Mouse (Mus musculus) hindbrain, embryonic 10.5 days (tissue): ENCODE data around the gene Lgals2. TPM values are rescaled to one million over a fixed set of nuclear protein-coding genes. Genes with fewer than 3 reads are reported as not detected.

Experiments used
- DNase-seq: peaks from one replicate; pipeline ENCODE4 v3.0.0-alpha.2; 2017; ENCODE audit warnings: low spot score
- H3K27ac ChIP-seq: fragments of 300-500 bp; sonication (generic); 2 replicates; pipeline ENCODE4 v1.5.1; 2016; ENCODE audit warnings: mild to moderate bottlenecking, moderate library complexity
- H3K27me3 ChIP-seq: fragments of 300-500 bp; sonication (generic); 2 replicates; pipeline ENCODE4 v1.6.1; 2016; ENCODE audit warnings: mild to moderate bottlenecking; ENCODE audit not compliant: poor library complexity, insufficient read depth, severe bottlenecking
- H3K36me3 ChIP-seq: fragments of 300-500 bp; sonication (generic); 2 replicates; pipeline ENCODE4 v1.6.1; 2016; ENCODE audit warnings: mild to moderate bottlenecking, moderate library complexity
- H3K4me1 ChIP-seq: fragments of 300-500 bp; sonication (generic); replicated peaks from 2 replicates; pipeline ENCODE4 v1.6.1; 2016; ENCODE audit warnings: mild to moderate bottlenecking
- H3K4me3 ChIP-seq: fragments of 300-500 bp; sonication (generic); 2 replicates; pipeline ENCODE4 v1.5.1; 2016; ENCODE audit warnings: mild to moderate bottlenecking, moderate library complexity
- H3K9me3 ChIP-seq: fragments of 300-500 bp; sonication (generic); 2 replicates; pipeline ENCODE4 v1.6.1; 2016; ENCODE audit warnings: mild to moderate bottlenecking, moderate library complexity
- WGBS: fragments of 180-500 bp; shearing (Covaris S2); methylation state at CpG from one replicate; pipeline ENCODE4 v1.1.7; 2016; 5-methylcytosine and 5-hydroxymethylcytosine counted together
- polyA plus RNA-seq: library from polyadenylated mRNA; unstranded; fragments of >200 nt; fragmentation: Nextera tagmentation; extraction: Ambion mirVana; gene quantifications from 2 replicates; pipeline ENCODE4 v1.2.1, GENCODE M21; 2016

Lgals2 gene
- polyA plus RNA-seq, 1 experiment from 2014 or later = not detected

GRCm38 (mm10) chr15:78868826-78869233 is 13.5 kb upstream of the Lgals2 start:
- Histone ChIP-seq H3K27ac (peak overlapping the region; percentile 81), H3K27me3 (no peaks in the 10 kb centered on the region), H3K9me3 (no peaks in the 10 kb centered on the region), H3K36me3 (no peaks in the 10 kb centered on the region), H3K4me1 (peaks cover 31% of the 10 kb centered on the region), H3K4me3 (no peak overlapping the region)
- DNase-seq = peak; percentile 30
- 57% methylated on average over 7 of the region's 7 CpGs for WGBS

DNA sequence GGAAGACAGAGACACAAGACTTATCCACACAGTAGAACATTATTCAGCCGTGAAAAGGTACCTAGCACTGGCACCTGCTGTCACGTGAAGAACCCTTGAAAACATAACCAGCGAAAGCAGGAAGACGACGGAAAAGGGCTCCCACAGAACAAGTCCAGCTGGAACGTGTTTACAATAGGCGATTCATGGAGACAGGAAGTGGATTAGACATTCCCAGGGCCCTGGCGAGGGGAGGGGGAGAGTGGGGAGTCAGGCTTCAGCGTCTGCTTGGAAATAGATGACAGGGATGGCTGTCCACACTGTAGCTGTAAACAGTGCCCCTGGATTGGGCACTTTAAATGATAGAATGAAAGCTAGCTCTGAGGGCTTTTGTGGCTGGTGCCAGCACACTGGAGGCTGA is 13.1 kb upstream of the Lgals2 start:
- H3K4me3 ChIP-seq = no peak overlapping the region
- peak overlapping the region; percentile 81 for H3K27ac ChIP-seq
- no peaks in the 10 kb centered on the region for H3K9me3 ChIP-seq
- DNase-seq = peak; percentile 60
- H3K27me3 ChIP-seq = no peaks in the 10 kb centered on the region
- peaks cover 32% of the 10 kb centered on the region for H3K4me1 ChIP-seq
- WGBS = 31% methylated on average over 9 of the region's 9 CpGs
- no peaks in the 10 kb centered on the region for H3K36me3 ChIP-seq

GRCm38 (mm10) chr15:78863852-78864253 is 8.5 kb upstream of the Lgals2 start:
- Histone ChIP-seq H3K9me3 (no peaks in the 10 kb centered on the region), H3K4me3 (no peak overlapping the region), H3K27ac (0 out of 2 replicates have a peak overlapping the region, but pooled peaks have one; percentile 36), H3K4me1 (peaks cover 25% of the 10 kb centered on the region), H3K27me3 (no peaks in the 10 kb centered on the region), H3K36me3 (no peaks in the 10 kb centered on the region)
- WGBS = 44% methylated on average over 13 of the region's 13 CpGs
- DNase-seq = no peak

DNA sequence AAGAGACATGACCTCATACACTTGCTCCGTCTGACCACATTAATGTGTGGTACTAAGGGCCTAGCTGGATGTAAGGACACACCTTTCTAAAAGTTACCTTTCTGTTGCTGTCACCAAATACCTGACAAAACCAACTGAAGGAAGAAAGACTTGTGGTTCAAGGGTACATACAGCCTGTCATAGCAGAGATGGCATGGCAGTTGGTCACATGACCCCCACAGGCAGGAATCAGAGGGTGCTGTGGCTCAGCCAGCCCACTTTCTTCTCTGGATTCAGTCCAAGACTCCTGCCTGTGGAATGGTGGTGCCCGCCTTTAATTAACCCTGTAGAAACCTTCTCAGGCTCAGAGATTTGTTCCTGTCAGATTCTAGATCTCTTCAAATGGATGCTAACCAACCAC is 7.8 kb upstream of the Lgals2 start:
- H3K9me3 ChIP-seq = no peaks in the 10 kb centered on the region
- no peak overlapping the region for H3K27ac ChIP-seq
- H3K27me3 ChIP-seq = no peaks in the 10 kb centered on the region
- peaks cover 22% of the 10 kb centered on the region for H3K4me1 ChIP-seq
- no peak overlapping the region for H3K4me3 ChIP-seq
- 82% methylated on average over 2 of the region's 2 CpGs for WGBS
- no peak for DNase-seq
- H3K36me3 ChIP-seq = no peaks in the 10 kb centered on the region

DNA sequence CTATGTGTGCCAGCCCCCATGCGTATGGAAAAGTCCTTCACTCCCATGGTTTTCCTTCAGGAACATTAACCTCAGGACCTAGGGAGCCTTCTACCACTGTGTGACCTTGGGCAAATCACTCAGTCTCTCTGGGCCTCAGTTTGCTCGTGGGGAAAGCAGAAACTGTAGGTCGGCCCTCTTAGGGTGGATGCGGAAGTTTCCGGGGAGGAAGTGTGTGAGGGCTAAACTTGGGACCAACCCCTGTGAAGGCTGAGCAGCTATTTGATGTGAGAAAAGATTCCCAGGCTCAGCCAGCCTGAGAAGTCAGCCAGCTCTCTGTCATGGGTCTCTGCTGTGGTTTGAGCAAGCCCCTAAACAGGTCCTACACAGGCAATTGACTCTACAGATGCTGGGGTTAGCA is 7.0 kb upstream of the Lgals2 start:
- H3K27ac ChIP-seq = no peak overlapping the region
- 89% methylated on average over 5 of the region's 5 CpGs for WGBS
- H3K4me3 ChIP-seq = no peak overlapping the region
- no peak for DNase-seq
- peaks cover 24% of the 10 kb centered on the region for H3K4me1 ChIP-seq
- no peaks in the 10 kb centered on the region for H3K9me3 ChIP-seq
- H3K36me3 ChIP-seq = no peaks in the 10 kb centered on the region
- no peaks in the 10 kb centered on the region for H3K27me3 ChIP-seq

- WGBS = 71% methylated on average over 6 of the region's 6 CpGs
Measured at GRCm38 (mm10) chr15:78859714-78860113, 4.4 kb upstream of the Lgals2 start.

GRCm38 (mm10) chr15:78859311-78859710 is 4.0 kb upstream of the Lgals2 start:
- peaks cover 24% of the 10 kb centered on the region for H3K4me1 ChIP-seq

More at GRCm38 (mm10) chr15:78859714-78860113, 4.4 kb upstream of the Lgals2 start:
- H3K27ac ChIP-seq = peak overlapping the region; percentile 59
- no peaks in the 10 kb centered on the region for H3K9me3 ChIP-seq
- no peaks in the 10 kb centered on the region for H3K36me3 ChIP-seq
- H3K4me1 ChIP-seq = peaks cover 24% of the 10 kb centered on the region
- H3K4me3 ChIP-seq = no peak overlapping the region
- no peaks in the 10 kb centered on the region for H3K27me3 ChIP-seq
- no peak for DNase-seq

DNA sequence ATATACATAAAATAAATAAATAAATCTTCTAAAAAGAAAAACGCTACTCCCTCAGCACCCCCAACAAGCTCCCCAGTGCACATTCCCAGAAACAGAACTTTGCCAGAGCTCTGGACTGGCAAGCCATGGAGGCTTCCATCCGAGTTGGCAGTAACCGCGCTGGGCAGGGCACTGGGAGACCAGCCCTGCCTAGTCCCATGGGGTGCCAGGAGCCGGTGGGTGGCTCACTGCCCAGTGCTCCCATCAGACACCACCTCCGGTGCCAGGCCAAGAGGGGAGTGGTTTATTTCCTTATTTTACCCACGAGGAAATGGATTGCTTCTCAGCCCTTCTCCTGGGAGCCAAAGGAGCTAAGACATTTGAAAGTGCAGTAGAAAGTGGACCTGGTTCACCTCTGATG is 1.7 kb upstream of the Lgals2 start:
- Histone ChIP-seq H3K9me3 (no peaks in the 10 kb centered on the region), H3K4me1 (peaks cover 17% of the 10 kb centered on the region), H3K27me3 (peaks cover 4% of the 10 kb centered on the region), H3K36me3 (no peaks in the 10 kb centered on the region), H3K4me3 (no peak overlapping the region), H3K27ac (no peak overlapping the region)
- no peak for DNase-seq
- WGBS = 87% methylated on average over 7 of the region's 7 CpGs

More at GRCm38 (mm10) chr15:78859311-78859710, 4.0 kb upstream of the Lgals2 start:
- no peak for DNase-seq
- Histone ChIP-seq H3K9me3 (no peaks in the 10 kb centered on the region), H3K27me3 (no peaks in the 10 kb centered on the region), H3K36me3 (no peaks in the 10 kb centered on the region), H3K4me3 (no peak overlapping the region), H3K27ac (peak overlapping the region; percentile 59)
- 77% methylated on average over 4 of the region's 4 CpGs for WGBS

- Histone ChIP-seq H3K4me3 (peak overlapping the region; percentile 29), H3K27me3 (peaks cover 30% of the 10 kb centered on the region), H3K9me3 (no peaks in the 10 kb centered on the region), H3K4me1 (peaks cover 37% of the 10 kb centered on the region), H3K27ac (peak overlapping the region; percentile 56), H3K36me3 (0 out of 2 replicates have a peak, but pooled peaks cover 6% of the 10 kb centered on the region)
- 18% methylated on average over 13 of the region's 13 CpGs for WGBS
- DNase-seq = peak; percentile 91
Measured at GRCm38 (mm10) chr15:78851505-78852153, 3.7 kb downstream of the Lgals2 start.

DNA sequence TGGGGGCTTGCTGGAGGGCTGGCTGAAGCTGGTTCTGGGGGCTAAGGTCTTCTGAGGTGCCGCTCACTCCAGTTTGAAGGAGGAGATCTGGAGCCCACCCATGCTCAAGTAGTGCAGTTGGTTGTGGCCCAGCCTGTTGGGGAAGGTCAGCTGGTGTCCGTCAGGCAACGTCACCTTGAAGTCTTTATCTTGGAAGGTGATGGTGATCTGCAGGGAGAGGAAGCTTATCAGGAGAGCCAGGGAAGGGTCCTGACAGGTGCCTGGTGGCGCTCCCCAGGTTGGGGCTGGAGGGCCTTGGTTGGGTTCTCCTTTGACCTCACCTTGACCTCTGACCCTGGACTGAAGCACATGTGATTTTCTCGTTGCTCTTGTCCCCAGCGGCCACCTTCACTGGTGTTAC is 4.4 kb downstream of the Lgals2 start:
- Histone ChIP-seq H3K4me3 (no peak overlapping the region), H3K9me3 (no peaks in the 10 kb centered on the region), H3K4me1 (peaks cover 43% of the 10 kb centered on the region), H3K36me3 (0 out of 2 replicates have a peak, but pooled peaks cover 6% of the 10 kb centered on the region), H3K27me3 (peaks cover 30% of the 10 kb centered on the region), H3K27ac (no peak overlapping the region)
- DNase-seq = no peak
- WGBS = 73% methylated on average over 6 of the region's 6 CpGs

DNA sequence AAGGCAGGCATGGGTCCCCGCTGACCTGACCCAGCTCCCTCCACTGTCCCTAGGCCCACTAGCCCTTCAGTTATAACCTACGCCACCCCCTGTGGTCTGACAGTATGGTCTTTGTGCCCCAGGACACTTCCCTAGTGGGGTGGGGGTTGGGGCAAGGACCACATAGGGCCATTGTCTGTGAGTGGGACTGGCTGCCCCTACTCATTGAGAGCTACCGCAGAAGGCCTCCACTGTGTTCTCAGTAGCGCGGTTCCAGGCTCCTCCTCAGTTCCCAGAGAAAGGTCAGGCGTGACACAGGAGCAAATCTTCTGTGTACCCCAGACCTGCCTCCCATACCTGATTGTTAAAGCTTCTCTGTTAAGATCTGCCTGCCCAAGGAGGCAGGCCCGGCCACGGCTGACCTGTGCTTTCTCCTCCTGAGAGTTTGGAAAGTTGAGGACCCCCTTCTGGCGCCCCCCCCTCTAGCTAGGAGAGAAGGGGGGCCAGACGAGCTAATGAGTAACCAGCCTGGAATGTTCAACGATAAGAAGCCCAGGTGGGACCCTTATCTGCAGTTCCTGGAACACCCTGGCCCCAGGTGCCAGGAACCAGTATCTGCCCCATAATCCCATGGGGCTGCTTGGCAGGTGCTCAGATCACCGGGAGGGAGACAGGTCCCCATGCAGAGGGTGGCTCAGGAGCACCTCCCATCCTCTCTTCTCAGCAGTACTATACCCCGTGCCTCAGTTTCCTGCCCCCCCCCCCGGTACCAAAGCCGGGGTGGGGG is 5.1 kb downstream of the Lgals2 start:
- DNase-seq = no peak
- Histone ChIP-seq H3K4me1 (peaks cover 50% of the 10 kb centered on the region), H3K27me3 (peaks cover 33% of the 10 kb centered on the region), H3K27ac (peak overlapping the region; percentile 59; the same call in 1 of the 2 replicates), H3K9me3 (no peaks in the 10 kb centered on the region), H3K4me3 (no peak overlapping the region), H3K36me3 (0 out of 2 replicates have a peak, but pooled peaks cover 6% of the 10 kb centered on the region)
- 72% methylated on average over 15 of the region's 15 CpGs for WGBS

- 83% methylated on average over 12 of the region's 12 CpGs for WGBS
- peak overlapping the region; percentile 59 for H3K27ac ChIP-seq
- H3K4me1 ChIP-seq = peaks cover 57% of the 10 kb centered on the region
Measured at GRCm38 (mm10) chr15:78849485-78849884, 5.8 kb downstream of the Lgals2 start.

GRCm38 (mm10) chr15:78848467-78848866 is 6.9 kb downstream of the Lgals2 start:
- no peak overlapping the region for H3K27ac ChIP-seq
- peak; percentile 77 for DNase-seq
- 30% methylated on average over 5 of the region's 5 CpGs for WGBS
- peaks cover 67% of the 10 kb centered on the region for H3K4me1 ChIP-seq
- H3K27me3 ChIP-seq = peaks cover 50% of the 10 kb centered on the region
- H3K36me3 ChIP-seq = 0 out of 2 replicates have a peak, but pooled peaks cover 6% of the 10 kb centered on the region
- no peaks in the 10 kb centered on the region for H3K9me3 ChIP-seq
- H3K4me3 ChIP-seq = no peak overlapping the region

More at GRCm38 (mm10) chr15:78849485-78849884, 5.8 kb downstream of the Lgals2 start:
- H3K9me3 ChIP-seq = no peaks in the 10 kb centered on the region
- no peak for DNase-seq
- H3K36me3 ChIP-seq = 0 out of 2 replicates have a peak, but pooled peaks cover 6% of the 10 kb centered on the region
- no peak overlapping the region for H3K4me3 ChIP-seq
- peaks cover 40% of the 10 kb centered on the region for H3K27me3 ChIP-seq
